Mouse (Mus musculus) stomach, postnatal 0 days (tissue): ENCODE results near the gene Uckl1. TPM values are rescaled to one million over a fixed set of nuclear protein-coding genes. Genes with fewer than 3 reads are reported as not detected.

Experiments used
- ATAC-seq: fragments of 200-750 bp; cut with Nextera tagmentation; 2 replicates; pipeline ENCODE4 v1.8.0; 2017; ENCODE audit not compliant: low FRiP score, low TSS enrichment
- DNase-seq: peaks from one replicate; pipeline ENCODE4 v3.0.0-alpha.2; 2016; ENCODE audit warnings: low spot score
- H3K27ac ChIP-seq: fragments of 300-500 bp; sonication (generic); replicated peaks from 2 replicates; pipeline ENCODE4 v1.5.1; 2014; ENCODE audit warnings: mild to moderate bottlenecking, control low read depth
- H3K27me3 ChIP-seq: fragments of 300-500 bp; sonication (generic); 2 replicates; pipeline ENCODE4 v1.6.1; 2014; ENCODE audit warnings: low read length; ENCODE audit not compliant: control insufficient read depth, insufficient read depth
- H3K36me3 ChIP-seq: fragments of 300-500 bp; sonication (generic); 2 replicates; pipeline ENCODE4 v1.6.1; 2014; ENCODE audit warnings: low read length, mixed read lengths; ENCODE audit not compliant: control insufficient read depth, insufficient read depth
- H3K4me1 ChIP-seq: fragments of 300-500 bp; sonication (generic); replicated peaks from 2 replicates; pipeline ENCODE4 v1.6.1; 2014; ENCODE audit warnings: antibody characterized with exemption; ENCODE audit not compliant: control insufficient read depth, insufficient read depth
- H3K4me2 ChIP-seq: fragments of 300-500 bp; sonication (generic); replicated peaks from 2 replicates; pipeline ENCODE4 v1.6.1; 2014; ENCODE audit warnings: low read depth, mild to moderate bottlenecking, control low read depth, moderate library complexity
- H3K4me3 ChIP-seq: fragments of 300-500 bp; sonication (generic); 2 replicates; pipeline ENCODE4 v1.5.1; 2014; ENCODE audit warnings: low read depth, low read length, control low read depth
- H3K9ac ChIP-seq: fragments of 300-500 bp; sonication (generic); 2 replicates; pipeline ENCODE4 v1.6.1; 2014; ENCODE audit warnings: mild to moderate bottlenecking, low read length, control low read depth, mixed read lengths
- H3K9me3 ChIP-seq: fragments of 300-500 bp; sonication (generic); 2 replicates; pipeline ENCODE4 v1.6.1; 2016; ENCODE audit warnings: low read length; ENCODE audit not compliant: control insufficient read depth
- CTCF ChIP-seq: IDR thresholded peaks from 2 replicates; pipeline ENCODE4 v1.5.1; 2016; ENCODE audit warnings: antibody characterized with exemption, low read depth, mild to moderate bottlenecking, moderate library complexity
- EP300 ChIP-seq: optimal IDR thresholded peaks from 2 replicates; pipeline ENCODE3; 2016; ENCODE audit warnings: antibody characterized with exemption
- WGBS: fragments of 180-500 bp; shearing (Covaris S2); extraction: QIAGEN DNeasy Blood & Tissue Kit; methylation state at CpG from one replicate; pipeline ENCODE4 v1.1.7; 2014; 5-methylcytosine and 5-hydroxymethylcytosine counted together
- polyA plus RNA-seq: library from polyadenylated mRNA; unstranded; fragments of >200 nt; fragmentation: Nextera tagmentation; extraction: Ambion mirVana; gene quantifications from 2 replicates; pipeline ENCODE4 v1.2.1, GENCODE M21; 2015

The Uckl1 gene
- polyA plus RNA-seq, 1 experiment from 2014 or later: 39.7 TPM

- DNase-seq (peak; percentile 90), ATAC-seq (peak; percentile 83)
- peaks cover 13% of the 10 kb centered on the region; the same call in 1 of the 2 replicates for H3K36me3 ChIP-seq
- peak overlapping the region; percentile 98 for H3K27ac ChIP-seq
- H3K4me1 ChIP-seq: peaks cover 13% of the 10 kb centered on the region
- peak overlapping the region; percentile 86 for H3K4me2 ChIP-seq
- H3K9ac ChIP-seq: peak overlapping the region; percentile 88
- H3K27me3 ChIP-seq: no peaks in the 10 kb centered on the region
- under 1% methylated on average over 49 of the region's 49 CpGs for WGBS
- peak overlapping the region; percentile 82 for H3K4me3 ChIP-seq
- TF ChIP-seq EP300 (no peak), CTCF (no peak)
- no peaks in the 10 kb centered on the region for H3K9me3 ChIP-seq
Measured at GRCm38 (mm10) chr2:181581402-181582120, 3.1 kb downstream of the Uckl1 start.

- H3K27me3 ChIP-seq: no peaks in the 10 kb centered on the region
Measured at GRCm38 (mm10) chr2:181581016-181581401, 3.7 kb downstream of the Uckl1 start.

DNA sequence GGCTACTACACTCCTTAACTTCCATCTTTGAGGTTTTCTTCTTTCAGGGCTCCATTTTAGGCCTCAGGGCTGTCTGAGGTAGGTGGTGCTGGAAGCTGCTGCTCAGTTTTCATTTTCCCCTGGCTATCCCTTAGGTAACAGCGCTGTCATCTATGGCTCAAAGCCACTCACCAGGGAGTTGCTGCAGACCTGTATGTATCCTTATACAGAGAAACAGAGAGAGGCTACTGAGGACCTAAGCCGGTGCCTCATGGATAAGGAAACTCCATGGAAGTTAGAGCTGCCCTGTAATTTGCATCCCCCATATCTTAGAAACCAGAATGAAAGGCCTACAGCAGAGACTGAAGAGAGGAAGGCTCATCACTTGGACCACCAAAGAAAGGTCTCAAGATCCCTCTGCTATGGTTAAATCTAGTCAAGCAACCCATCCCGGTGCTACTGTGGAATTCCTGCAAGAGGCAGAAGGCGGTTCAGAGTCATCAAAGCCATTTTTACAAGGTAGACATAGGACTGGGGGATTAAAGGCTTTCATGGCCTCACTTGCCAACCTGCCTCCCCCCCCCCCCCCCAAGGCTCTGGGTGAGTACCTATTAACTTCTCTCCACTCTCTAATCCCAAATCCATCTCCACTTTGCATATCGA, 4.4 kb downstream of the Uckl1 start:
- WGBS: 74% methylated on average over 5 of the region's 5 CpGs
- TF ChIP-seq CTCF (no peak), EP300 (no peak)

More at GRCm38 (mm10) chr2:181581016-181581401, 3.7 kb downstream of the Uckl1 start:
- H3K36me3 ChIP-seq: peaks cover 9% of the 10 kb centered on the region; the same call in 1 of the 2 replicates
- no peaks in the 10 kb centered on the region for H3K9me3 ChIP-seq
- peak overlapping the region; percentile 98 for H3K27ac ChIP-seq
- ATAC-seq: peak; percentile 87
- H3K4me3 ChIP-seq: peak overlapping the region; percentile 82
- H3K9ac ChIP-seq: peak overlapping the region; percentile 88
- H3K4me1 ChIP-seq: peaks cover 13% of the 10 kb centered on the region
- DNase-seq: peak; percentile 88
- H3K4me2 ChIP-seq: peak overlapping the region; percentile 86
- TF ChIP-seq EP300: peak; percentile 39
- TF ChIP-seq CTCF: peak; percentile 95
- under 1% methylated on average over 11 of the region's 11 CpGs for WGBS

DNA sequence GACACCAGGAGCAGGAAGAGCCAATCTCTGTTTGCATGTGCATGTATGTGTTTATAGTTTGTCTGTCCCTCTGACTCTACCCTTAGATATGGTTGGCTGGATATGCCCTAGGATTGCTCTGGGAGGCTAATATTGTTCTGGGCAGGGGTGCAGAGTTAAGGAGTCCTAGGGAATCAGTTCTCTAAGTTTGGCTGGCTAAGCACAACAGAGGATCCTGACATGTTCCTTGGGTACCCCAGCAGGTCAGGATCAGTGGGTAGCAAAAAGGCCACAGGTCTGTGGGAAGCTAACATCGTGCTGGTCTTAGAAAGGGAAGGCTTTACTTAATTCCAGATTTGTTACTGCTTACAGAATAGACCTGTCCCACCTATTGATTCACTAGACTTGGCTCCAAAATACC, 5.0 kb downstream of the Uckl1 start:
- peaks cover 13% of the 10 kb centered on the region for H3K4me1 ChIP-seq
- no peaks in the 10 kb centered on the region for H3K9me3 ChIP-seq
- H3K4me2 ChIP-seq: no peak overlapping the region
- no peak for DNase-seq
- no peak for ATAC-seq
- 0 out of 2 replicates have a peak overlapping the region, but pooled peaks have one; percentile 35 for H3K9ac ChIP-seq
- H3K27ac ChIP-seq: no peak overlapping the region
- TF ChIP-seq CTCF (no peak), EP300 (no peak)
- no peaks in the 10 kb centered on the region; the same call in 1 of the 2 replicates for H3K36me3 ChIP-seq
- no peaks in the 10 kb centered on the region for H3K27me3 ChIP-seq
- WGBS: 62% methylated on average over 1 of the region's 1 CpGs
- no peak overlapping the region for H3K4me3 ChIP-seq

More for the DNA sequence above, 4.4 kb downstream of the Uckl1 start:
- DNase-seq (no peak), ATAC-seq (no peak)
- peak overlapping the region; percentile 86 for H3K4me2 ChIP-seq
- peak overlapping the region; percentile 88 for H3K9ac ChIP-seq
- peak overlapping the region; percentile 82 for H3K4me3 ChIP-seq
- H3K27me3 ChIP-seq: no peaks in the 10 kb centered on the region
- H3K36me3 ChIP-seq: peaks cover 2% of the 10 kb centered on the region; the same call in 1 of the 2 replicates
- H3K9me3 ChIP-seq: no peaks in the 10 kb centered on the region
- H3K27ac ChIP-seq: peak overlapping the region; percentile 98
- peaks cover 13% of the 10 kb centered on the region for H3K4me1 ChIP-seq

GRCm38 (mm10) chr2:181578790-181579618, 5.7 kb downstream of the Uckl1 start:
- 11% methylated on average over 5 of the region's 5 CpGs for WGBS
- H3K4me1 ChIP-seq: peaks cover 13% of the 10 kb centered on the region
- no peaks in the 10 kb centered on the region for H3K27me3 ChIP-seq
- 0 out of 2 replicates have a peak, but pooled peaks cover 2% of the 10 kb centered on the region for H3K36me3 ChIP-seq
- TF ChIP-seq CTCF (no peak), EP300 (no peak)
- no peak overlapping the region for H3K27ac ChIP-seq
- ATAC-seq: no peak
- no peaks in the 10 kb centered on the region for H3K9me3 ChIP-seq
- no peak overlapping the region for H3K4me2 ChIP-seq
- H3K9ac ChIP-seq: peak overlapping the region; percentile 35; the same call in 1 of the 2 replicates
- peak; percentile 22 for DNase-seq
- no peak overlapping the region for H3K4me3 ChIP-seq
